Mouse (Mus musculus) G1E (cell line): Measurements from ENCODE around the gene Scrn1. TPM values are rescaled to one million over a fixed set of nuclear protein-coding genes. Genes with fewer than 3 reads are reported as not detected.

Experiments used
- ATAC-seq: 2 replicates; pipeline ENCODE4 v1.8.0; 2016; ENCODE audit warnings: mild to moderate bottlenecking; ENCODE audit not compliant: insufficient number of reproducible peaks, poor library complexity, low FRiP score, severe bottlenecking; ENCODE audit errors: extremely low read depth
- DNase-seq: peaks from one replicate; pipeline ENCODE4 v3.0.0; 2012; ENCODE audit warnings: low spot score
- H3K27me3 ChIP-seq: 2 replicates; pipeline ENCODE4 v1.6.1; 2012; ENCODE audit warnings: mild to moderate bottlenecking, low read length, inconsistent platforms; ENCODE audit not compliant: insufficient read depth
- H3K36me3 ChIP-seq: replicated peaks from 2 replicates; pipeline ENCODE3; 2012; ENCODE audit warnings: mild to moderate bottlenecking, inconsistent platforms
- H3K4me1 ChIP-seq: 2 replicates; pipeline ENCODE4 v1.6.1; 2012; ENCODE audit warnings: low read depth, low read length, inconsistent platforms, mixed read lengths; ENCODE audit not compliant: insufficient read depth
- H3K4me3 ChIP-seq: 2 replicates; pipeline ENCODE4 v1.5.1; 2012; ENCODE audit warnings: low read depth, mild to moderate bottlenecking, inconsistent platforms, low read length, moderate library complexity, mixed read lengths
- H3K9me3 ChIP-seq: replicated peaks from 2 replicates; pipeline ENCODE4 v1.6.1; 2012; ENCODE audit warnings: inconsistent platforms
- CTCF ChIP-seq: IDR thresholded peaks from 2 replicates; pipeline ENCODE4 v1.5.1; 2012; ENCODE audit warnings: low read depth, low read length, inconsistent platforms, mixed read lengths
- GATA1 ChIP-seq: IDR thresholded peaks from 2 replicates; pipeline ENCODE4 v1.6.1; 2012; ENCODE audit warnings: borderline replicate concordance, low read length, inconsistent platforms, mixed read lengths
- GATA2 ChIP-seq: IDR thresholded peaks from 2 replicates; pipeline ENCODE4 v1.6.1; 2012; ENCODE audit warnings: low read depth, low read length, inconsistent platforms, borderline replicate concordance
- POLR2AphosphoS5 ChIP-seq: IDR thresholded peaks from 2 replicates; pipeline ENCODE4 v1.6.1; 2012; ENCODE audit warnings: low read depth, low read length, inconsistent platforms; ENCODE audit not compliant: insufficient replicate concordance
- TAL1 ChIP-seq: conservative IDR thresholded peaks from 2 replicates; pipeline ENCODE4 v1.6.1; 2012; ENCODE audit warnings: low read depth, low read length, inconsistent platforms, mixed read lengths
- polyA plus RNA-seq: library from polyadenylated mRNA; stranded (reverse); fragments of >175 nt; gene quantifications from 2 replicates; pipeline ENCODE4 v1.2.3, GENCODE M21; 2012
- total RNA-seq, 2 experiments: library from RNA; stranded (forward) in 1 of 2; stranded (reverse) in 1 of 2; fragments of 200-1000 nt in 1 of 2; fragments of >200 nt in 1 of 2; fragmentation: Nextera tagmentation in 1 of 2; gene quantifications; 2 replicates each; pipeline ENCODE4 v1.2.3; 2014 to 2017

Gene Scrn1
- total RNA-seq (2014; fragmentation: Nextera tagmentation) = not detected in 2 replicates
- 0.23 and 0.55 TPM in 2 replicates for total RNA-seq (2017)
- not detected in 2 replicates for polyA plus RNA-seq

DNA sequence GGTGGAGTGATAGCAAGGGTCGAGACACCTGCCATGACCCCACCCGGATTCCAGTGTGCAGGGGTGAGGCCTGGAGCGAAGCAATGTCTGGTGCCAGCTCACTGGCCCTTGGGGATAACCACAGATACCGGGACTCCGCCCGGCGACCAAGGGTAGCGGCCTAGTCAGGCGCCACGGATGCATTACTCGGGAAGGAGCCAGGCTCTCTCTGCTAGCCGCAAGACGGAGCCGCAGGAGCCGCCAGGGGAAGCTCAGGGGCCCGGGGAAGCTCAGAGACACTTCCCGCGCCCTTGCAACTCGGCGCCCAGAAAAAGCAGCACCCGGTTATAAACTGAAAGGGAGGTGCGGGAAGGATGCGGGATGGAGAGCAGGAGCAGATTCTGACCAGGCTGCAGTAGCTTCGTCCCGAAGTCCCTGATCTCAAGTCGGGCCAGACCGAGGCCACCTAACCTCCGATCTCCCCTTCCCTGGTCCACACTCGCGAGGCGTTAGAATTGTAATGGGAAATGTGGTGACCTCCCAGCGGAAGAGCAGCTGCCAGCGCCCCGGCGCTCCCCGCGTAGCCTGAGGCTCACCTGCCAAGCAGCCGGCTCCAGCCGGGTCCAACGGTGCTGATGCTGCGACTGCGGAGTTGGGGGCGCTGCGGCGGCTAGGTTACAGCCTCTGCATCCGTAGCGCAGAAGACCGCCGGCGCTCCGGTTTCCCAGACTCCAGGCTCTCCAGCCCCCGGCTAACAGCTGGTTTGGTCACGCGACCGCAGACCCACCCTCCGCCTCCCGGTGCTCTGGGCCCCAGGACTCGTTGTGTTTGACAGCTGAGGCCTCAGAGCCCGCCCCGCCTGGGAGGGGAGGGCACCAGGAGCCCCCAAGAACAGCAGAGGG, at the start of gene Scrn1:
TSS of gene Scrn1 (minus strand) at position 825 of the 881 bp plus-strand sequence.
- peaks cover 7% of the 10 kb centered on the region; the same call in 1 of the 2 replicates for H3K27me3 ChIP-seq
- no peak within 1 kb of the TSS for H3K4me3 ChIP-seq
- TF ChIP-seq POLR2AphosphoS5 = no peak
- TF ChIP-seq GATA1 = no peak
- TF ChIP-seq TAL1 = no peak
- no peak for TF ChIP-seq CTCF
- TF ChIP-seq GATA2 = no peak
- no peak for DNase-seq
- no peaks in the 10 kb centered on the region for H3K9me3 ChIP-seq
- ATAC-seq = no peak
- no peaks in the 10 kb centered on the region for H3K36me3 ChIP-seq
- H3K4me1 ChIP-seq = no peaks in the 10 kb centered on the region

DNA sequence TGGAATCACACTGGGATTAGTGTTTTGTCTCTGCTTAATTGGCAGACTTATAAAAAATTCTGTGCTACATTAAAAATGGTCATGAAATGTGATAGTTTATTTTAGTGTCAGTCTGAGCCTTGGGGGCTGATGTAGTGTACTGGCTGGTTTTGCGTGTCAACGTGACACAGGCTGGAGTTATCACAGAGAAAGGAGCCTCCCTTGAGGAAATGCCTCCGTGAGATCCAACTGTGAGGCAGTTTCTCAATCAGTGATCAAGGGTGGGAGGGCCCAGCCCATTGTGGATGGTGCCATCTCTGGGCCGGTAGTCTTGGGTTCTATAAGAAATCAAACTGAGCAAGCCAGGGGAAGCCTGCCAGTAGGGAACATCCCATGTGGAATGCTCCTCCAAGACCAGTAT, 40.0 kb upstream of the Scrn1 start:
- Histone ChIP-seq H3K4me1 (no peaks in the 10 kb centered on the region), H3K9me3 (peaks cover 3% of the 10 kb centered on the region; the same call in 1 of the 2 replicates), H3K4me3 (no peak overlapping the region), H3K27me3 (no peaks in the 10 kb centered on the region), H3K36me3 (peaks cover 17% of the 10 kb centered on the region)
- TF ChIP-seq TAL1 (no peak), GATA1 (no peak), CTCF (no peak), GATA2 (no peak), POLR2AphosphoS5 (no peak)
- ATAC-seq = no peak
- no peak for DNase-seq

DNA sequence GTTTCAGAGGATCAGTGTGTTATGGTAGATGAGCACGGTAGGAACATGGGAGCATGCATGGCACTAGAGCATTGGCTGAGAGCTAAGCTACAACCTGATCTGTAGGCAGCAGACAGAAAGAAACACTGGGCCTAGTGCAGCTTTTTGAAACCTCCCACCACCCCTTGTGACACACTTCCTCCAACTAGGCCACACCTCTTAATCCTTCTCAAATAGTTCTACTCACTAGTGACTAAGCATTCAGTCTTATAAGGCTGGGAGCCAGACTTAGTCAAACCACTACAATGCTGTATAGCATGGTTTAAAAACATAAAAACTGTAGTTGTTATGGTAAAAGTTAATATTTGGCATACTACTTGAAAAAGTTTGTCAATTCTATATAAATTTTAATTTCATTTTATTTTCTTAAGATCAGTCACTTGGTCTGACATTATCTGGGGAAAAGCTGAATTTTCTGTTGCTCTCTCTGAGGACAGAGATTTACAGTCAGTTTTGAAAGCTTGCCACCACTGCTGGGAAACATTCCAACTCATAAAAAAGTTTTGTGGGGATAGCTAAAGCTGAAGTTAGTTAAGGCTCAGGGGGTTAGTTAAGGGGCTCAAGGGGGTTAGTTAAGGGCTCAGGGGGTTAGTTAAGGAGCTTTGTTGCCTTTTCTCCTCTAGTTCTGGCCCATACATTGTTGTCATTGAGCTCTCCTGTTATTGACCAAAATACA, 37.9 kb upstream of the Scrn1 start:
- no peak for TF ChIP-seq POLR2AphosphoS5
- no peak for TF ChIP-seq GATA2
- no peak for ATAC-seq
- no peaks in the 10 kb centered on the region for H3K27me3 ChIP-seq
- H3K4me3 ChIP-seq = no peak overlapping the region
- H3K9me3 ChIP-seq = peaks cover 3% of the 10 kb centered on the region; the same call in 1 of the 2 replicates
- no peaks in the 10 kb centered on the region for H3K4me1 ChIP-seq
- DNase-seq = no peak
- H3K36me3 ChIP-seq = peaks cover 26% of the 10 kb centered on the region

DNA sequence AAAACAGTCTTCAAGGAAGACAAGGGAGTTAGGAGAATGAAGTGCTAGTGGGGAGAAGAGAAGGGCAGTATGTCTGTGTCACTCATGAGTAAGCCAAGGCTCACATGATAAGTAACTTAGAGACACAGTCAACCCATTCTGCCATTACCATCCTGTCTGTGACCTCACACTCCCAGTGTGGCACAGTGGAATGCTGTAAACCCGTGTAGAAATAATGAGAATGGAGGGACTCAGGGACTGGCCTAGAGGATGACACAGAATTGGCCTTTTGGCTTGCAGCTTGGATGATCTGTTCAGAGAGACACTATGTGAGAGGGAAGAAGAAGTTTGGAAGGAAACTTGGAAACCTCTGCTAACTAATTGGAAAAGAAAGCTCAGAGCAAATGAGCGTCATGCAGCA, 36.6 kb upstream of the Scrn1 start:
- Histone ChIP-seq H3K4me1 (no peaks in the 10 kb centered on the region), H3K36me3 (peaks cover 32% of the 10 kb centered on the region), H3K27me3 (no peaks in the 10 kb centered on the region), H3K9me3 (peaks cover 3% of the 10 kb centered on the region; the same call in 1 of the 2 replicates), H3K4me3 (no peak overlapping the region)
- TF ChIP-seq CTCF (no peak), POLR2AphosphoS5 (no peak), TAL1 (no peak), GATA1 (no peak)
- ATAC-seq (no peak), DNase-seq (no peak)

DNA sequence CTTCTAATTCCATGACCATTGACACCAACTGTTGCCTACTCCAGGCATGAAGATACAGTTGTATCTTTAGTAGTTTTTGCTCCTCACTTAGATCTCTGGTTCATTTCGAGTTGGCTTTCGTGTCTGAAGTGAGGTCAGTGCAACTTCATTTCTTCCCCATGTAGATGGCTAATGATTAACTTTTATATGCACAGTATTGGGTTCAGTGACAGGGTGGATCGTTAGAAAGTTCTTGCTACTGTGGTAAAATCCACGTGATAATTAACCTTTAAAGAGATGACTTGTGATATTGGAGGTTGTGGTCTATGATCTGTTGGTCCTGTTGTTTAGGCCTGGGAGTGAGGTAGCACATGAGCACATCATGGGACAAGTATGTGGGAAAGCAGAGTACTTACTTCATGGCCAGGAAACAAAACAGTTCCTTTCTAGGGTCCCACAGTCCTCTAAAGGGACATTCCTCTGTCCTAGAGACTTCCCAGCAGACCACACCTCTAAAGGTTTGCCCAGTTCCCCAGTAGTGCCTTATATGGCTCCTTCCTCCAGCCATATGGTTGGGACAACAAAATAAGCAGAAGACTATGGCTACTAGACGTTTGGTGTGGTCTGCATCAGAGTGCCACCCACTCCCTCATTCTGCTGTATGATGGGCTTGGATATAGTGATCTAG, 34.5 kb upstream of the Scrn1 start:
- Histone ChIP-seq H3K27me3 (no peaks in the 10 kb centered on the region), H3K4me3 (no peak overlapping the region), H3K9me3 (peaks cover 3% of the 10 kb centered on the region; the same call in 1 of the 2 replicates), H3K36me3 (peaks cover 39% of the 10 kb centered on the region), H3K4me1 (peaks cover 11% of the 10 kb centered on the region)
- no peak for ATAC-seq
- DNase-seq = no peak
- no peak for TF ChIP-seq CTCF
- no peak for TF ChIP-seq GATA1
- no peak for TF ChIP-seq POLR2AphosphoS5
- no peak for TF ChIP-seq TAL1
- no peak for TF ChIP-seq GATA2

DNA sequence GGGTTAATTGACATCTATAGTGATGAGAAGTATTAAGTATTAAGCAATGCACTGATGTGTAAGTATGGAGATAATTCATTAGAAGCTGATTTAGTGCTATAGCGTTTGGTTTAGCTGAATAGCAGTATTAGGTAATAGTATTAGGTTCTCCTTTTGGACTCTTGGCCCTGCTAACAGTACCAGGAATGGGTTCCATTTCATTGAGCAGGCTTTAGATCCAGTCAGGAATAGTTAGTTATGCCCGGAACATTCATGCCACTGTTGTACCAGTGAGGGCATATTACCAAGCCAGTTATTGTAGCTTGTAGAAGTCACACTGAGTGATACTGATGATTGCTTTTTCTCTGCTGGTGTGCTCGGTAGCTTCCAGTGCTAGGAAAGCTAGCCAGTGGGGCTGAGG, 31.4 kb upstream of the Scrn1 start:
- Histone ChIP-seq H3K36me3 (peaks cover 27% of the 10 kb centered on the region), H3K4me1 (peaks cover 33% of the 10 kb centered on the region), H3K9me3 (no peaks in the 10 kb centered on the region), H3K4me3 (no peak overlapping the region), H3K27me3 (no peaks in the 10 kb centered on the region)
- TF ChIP-seq POLR2AphosphoS5 (no peak), TAL1 (no peak), GATA1 (no peak), GATA2 (no peak), CTCF (no peak)
- DNase-seq (no peak), ATAC-seq (no peak)
